8 mouse cellular contexts compared by ENCODE assay signal in genomic region chr3:53563746-53564145, GRCm38 (mm10).
A peak's percentile ranks its signal among the peaks of the same experiment; 100 is the strongest.
DNase-seq lines count a peak whose midpoint lies in the region; ATAC-seq and TF ChIP-seq lines count a peak whose summit lies in the region.

No protein-coding gene starts in this region.

- H3K4me3 ChIP-seq in layer of hippocampus, adult 2 months, result no peak overlapping the region
- H3K4me3 ChIP-seq in small intestine, adult 2 months (ENCODE audit: low read depth, low read length), result no peak overlapping the region

- H3K4me1 ChIP-seq in small intestine, adult 2 months (ENCODE audit: control insufficient read depth, insufficient read depth, insufficient read length, low read length), result peaks cover 9% of the 10 kb centered on the region; the same call in 1 of the 2 replicates

- no peak for TF ChIP-seq POLR2A in small intestine, adult 2 months (IDR thresholded peaks at IDR 0.05; ENCODE audit: low read depth, low read length)

- DNase-seq in frontal cortex, postnatal 25 days (ENCODE audit: low spot score in 2 of 2), result no peak
- DNase-seq in brain, adult 2 months (ENCODE audit: low read depth, low spot score), result peak; percentile 61
- peak; percentile 8 to 24 for DNase-seq in frontal cortex, postnatal 36 days (ENCODE audit: low spot score in 2 of 2)
- peak; percentile 16 to 28 for DNase-seq in layer of hippocampus, adult 2 months (ENCODE audit: low spot score in 2 of 2)
- no peak for DNase-seq in MN1 (ENCODE audit: low spot score)
- DNase-seq in thymus, postnatal 0 days (ENCODE audit: low spot score), result no peak

- peak; percentile 30; the same call in 1 of the 2 replicates for ATAC-seq in frontal cortex, adult (ENCODE audit: low TSS enrichment)

- no peaks in the 10 kb centered on the region for H3K27me3 ChIP-seq in small intestine, adult 2 months (ENCODE audit: control insufficient read depth, insufficient read depth, low read length)

- H3K27ac ChIP-seq in layer of hippocampus, adult 2 months, result no peak overlapping the region
- peak overlapping the region; percentile 77 for H3K27ac ChIP-seq in small intestine, adult 2 months (ENCODE audit: insufficient read depth, low read depth, low read length)

- 58% methylated on average over 7 of the region's 7 CpGs for WGBS in small intestine, adult 2 months

- no peaks in the 10 kb centered on the region for H3K36me3 ChIP-seq in small intestine, adult 2 months (ENCODE audit: control insufficient read depth, insufficient read depth, low read length)

- no peak for TF ChIP-seq CTCF in layer of hippocampus, adult 2 months (conservative IDR thresholded peaks at IDR 0.05)
- no peak for TF ChIP-seq CTCF in small intestine, adult 2 months (IDR thresholded peaks at IDR 0.05; ENCODE audit: extremely low read depth, insufficient read length, insufficient replicate concordance, low read depth, low read length)

Comparison
In these comparisons a context has a peak if more than half of its experiments do, and no peak if none do; other contexts are left out.
1. DNase-seq: peak in brain, adult 2 months (single experiment), frontal cortex, postnatal 36 days (2 of 2) and layer of hippocampus, adult 2 months (2 of 2); none in frontal cortex, postnatal 25 days (0 of 2), MN1 (single experiment) and thymus, postnatal 0 days (single experiment).